Mouse (Mus musculus) erythroblast, embryonic 14.5 days (primary cell): ENCODE measurements around the gene Cplx3. TPM values are rescaled to one million over a fixed set of nuclear protein-coding genes. Genes with fewer than 3 reads are reported as not detected.
A peak's percentile ranks its signal among the peaks of the same experiment; 100 is the strongest.

Experiments used
- H3K27me3 ChIP-seq: 2 replicates; pipeline ENCODE4 v1.6.1; 2012; ENCODE audit warnings: inconsistent platforms; ENCODE audit not compliant: control insufficient read depth
- H3K36me3 ChIP-seq: 2 replicates; pipeline ENCODE4 v1.6.1; 2012; ENCODE audit warnings: mild to moderate bottlenecking, inconsistent platforms; ENCODE audit not compliant: control insufficient read depth
- H3K4me1 ChIP-seq: 2 replicates; pipeline ENCODE4 v1.6.1; 2012; ENCODE audit warnings: inconsistent platforms; ENCODE audit not compliant: control insufficient read depth
- H3K4me3 ChIP-seq: replicated peaks from 2 replicates; pipeline ENCODE3; 2012; ENCODE audit warnings: moderate library complexity, mild to moderate bottlenecking, inconsistent platforms
- H3K9me3 ChIP-seq: 2 replicates; pipeline ENCODE4 v1.6.1; 2012; ENCODE audit warnings: low read length, inconsistent platforms, mixed read lengths; ENCODE audit not compliant: control insufficient read depth
- GATA1 ChIP-seq: IDR thresholded peaks from 2 replicates; pipeline ENCODE4 v1.6.1; 2012; ENCODE audit warnings: low read length, inconsistent platforms, mixed read lengths
- TAL1 ChIP-seq: IDR thresholded peaks from 3 replicates; pipeline ENCODE4 v1.6.1; 2012; ENCODE audit warnings: low read length, inconsistent platforms, mixed read lengths
- polyA plus RNA-seq: library from polyadenylated mRNA; stranded (reverse); fragments of >175 nt; gene quantifications from 2 replicates; pipeline ENCODE4 v1.2.3, GENCODE M21; 2012

The Cplx3 gene
- polyA plus RNA-seq, 1 experiment = not detected

DNA sequence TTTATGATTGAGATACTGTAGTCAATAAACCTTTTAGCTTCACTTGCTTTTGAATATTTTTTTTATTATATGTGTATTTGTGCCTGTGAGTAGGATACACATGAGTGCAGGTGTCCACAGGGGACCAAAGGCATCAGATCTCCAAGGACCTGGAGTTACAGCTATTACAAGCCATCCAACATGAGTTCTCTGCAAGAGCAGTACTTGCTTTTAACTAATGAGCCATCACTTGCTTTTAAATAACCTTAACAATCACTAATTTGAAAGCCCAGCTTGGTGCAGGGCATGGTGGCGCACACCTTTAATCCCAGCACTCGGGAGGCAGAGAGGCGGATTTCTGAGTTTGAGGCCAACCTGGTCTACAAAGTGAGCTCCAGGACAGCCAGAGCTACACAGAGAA is 51.3 kb downstream of the Cplx3 start:
- H3K36me3 ChIP-seq = peaks cover 4% of the 10 kb centered on the region
- TF ChIP-seq TAL1 = no peak
- no peak for TF ChIP-seq GATA1
- peaks cover 9% of the 10 kb centered on the region for H3K27me3 ChIP-seq
- H3K9me3 ChIP-seq = no peaks in the 10 kb centered on the region
- H3K4me3 ChIP-seq = no peak overlapping the region
- peaks cover 18% of the 10 kb centered on the region for H3K4me1 ChIP-seq

DNA sequence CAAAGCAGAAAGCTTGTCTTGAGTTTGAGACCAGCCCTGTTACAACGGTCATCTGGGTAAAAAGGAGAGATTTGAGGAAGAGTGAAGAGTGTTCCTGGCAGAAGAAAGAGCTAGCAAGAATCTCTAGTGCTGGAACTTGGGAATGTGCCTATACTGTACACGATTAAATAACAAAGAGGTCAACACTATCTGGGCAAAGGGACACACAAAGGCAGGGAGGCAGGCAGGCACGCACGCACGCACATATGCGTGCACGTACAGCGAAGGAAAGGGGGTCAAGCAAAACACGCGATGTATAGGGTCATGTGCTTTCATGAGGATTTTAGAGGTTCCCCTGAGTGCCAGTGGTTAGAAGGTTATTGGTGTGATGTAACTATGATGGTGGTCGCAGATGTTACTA is 53.0 kb downstream of the Cplx3 start:
- H3K27me3 ChIP-seq = peaks cover 2% of the 10 kb centered on the region; the same call in 1 of the 2 replicates
- no peaks in the 10 kb centered on the region for H3K9me3 ChIP-seq
- peaks cover 17% of the 10 kb centered on the region for H3K36me3 ChIP-seq
- H3K4me1 ChIP-seq = peaks cover 27% of the 10 kb centered on the region
- TF ChIP-seq GATA1 = no peak
- no peak for TF ChIP-seq TAL1
- no peak overlapping the region for H3K4me3 ChIP-seq

DNA sequence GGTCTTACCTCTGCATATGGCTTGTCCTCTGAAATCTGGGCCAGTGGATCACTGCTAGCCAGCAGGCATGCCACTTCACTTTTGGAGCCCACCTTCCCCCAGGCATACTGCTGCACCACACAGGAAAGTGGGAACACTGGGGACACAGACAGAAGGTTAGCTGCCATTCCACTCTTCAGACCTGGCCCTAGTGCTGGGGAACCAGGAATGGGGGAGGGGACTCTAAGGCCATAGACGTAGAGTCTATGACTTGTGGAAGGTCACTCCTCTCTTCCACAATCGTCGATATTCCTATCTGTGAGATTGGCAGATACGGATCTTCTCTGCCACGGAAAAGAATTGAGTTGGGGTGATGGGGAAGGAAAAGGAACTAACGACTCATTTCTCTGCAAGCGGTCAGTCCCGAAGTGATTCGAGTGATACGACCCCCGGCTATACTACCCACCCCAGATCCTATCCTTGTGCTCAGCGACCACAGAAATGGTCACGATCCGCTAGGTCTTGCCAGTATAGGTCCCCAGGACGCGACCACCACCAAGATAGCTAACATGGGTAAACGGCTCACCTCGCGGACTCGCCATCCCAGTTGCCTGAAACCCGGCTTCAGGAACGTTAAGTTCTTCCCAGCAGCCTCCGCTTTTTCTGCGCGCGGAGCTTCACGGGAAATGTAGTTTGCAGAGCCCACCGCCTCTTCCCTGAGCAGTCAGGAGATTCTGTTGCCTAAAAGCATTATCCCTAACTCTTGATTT is 53.8 kb downstream of the Cplx3 start, which contains the start of gene Mpi:
Gene Mpi (minus strand): TSS at position 625 of the 749 bp plus-strand sequence.
- no peak for TF ChIP-seq GATA1
- TF ChIP-seq TAL1 = no peak
- peaks cover 2% of the 10 kb centered on the region; the same call in 1 of the 2 replicates for H3K27me3 ChIP-seq
- no peaks in the 10 kb centered on the region for H3K9me3 ChIP-seq
- H3K4me1 ChIP-seq = peaks cover 35% of the 10 kb centered on the region
- H3K4me3 ChIP-seq = peak within 1 kb of the TSS; percentile 73
- H3K36me3 ChIP-seq = peaks cover 24% of the 10 kb centered on the region

DNA sequence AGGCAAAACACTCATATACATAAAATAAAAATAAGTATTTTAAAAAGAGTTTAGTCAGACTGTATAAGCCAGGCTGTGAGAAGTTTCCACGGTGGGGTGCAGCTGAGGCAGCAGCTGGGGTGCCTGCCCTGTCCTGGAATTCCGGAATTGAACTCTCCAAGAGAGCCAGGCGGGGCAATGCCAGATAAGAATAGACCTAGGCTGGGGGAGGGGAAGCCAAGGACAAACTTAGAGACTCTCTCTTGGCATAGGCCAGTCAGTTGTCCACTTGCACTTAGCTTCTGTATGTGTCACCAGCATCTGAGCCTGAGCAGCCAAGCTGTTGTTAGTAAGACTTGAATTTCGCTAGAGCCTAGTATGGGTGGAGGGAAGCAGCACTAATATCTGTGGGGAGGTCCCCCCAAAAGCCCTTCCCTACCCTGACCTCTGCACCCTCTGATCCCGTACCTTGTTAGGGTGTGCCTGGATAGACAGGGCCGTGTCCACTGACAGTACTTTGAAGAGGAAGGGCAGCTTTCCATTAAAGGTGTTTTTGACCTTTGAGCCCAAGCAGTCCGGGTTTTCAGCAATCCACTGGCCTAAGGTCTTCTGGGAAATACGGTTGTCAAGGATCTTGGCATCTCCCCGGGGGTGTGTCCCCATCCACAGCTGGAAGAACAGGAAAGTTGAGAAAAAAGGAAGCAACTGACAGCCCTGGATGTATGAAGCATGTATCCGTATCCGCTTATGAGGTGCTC is 55.8 kb downstream of the Cplx3 start:
- TF ChIP-seq GATA1 (no peak), TAL1 (no peak)
- no peak overlapping the region for H3K4me3 ChIP-seq
- H3K4me1 ChIP-seq = peaks cover 43% of the 10 kb centered on the region
- H3K36me3 ChIP-seq = peaks cover 36% of the 10 kb centered on the region
- peaks cover 2% of the 10 kb centered on the region; the same call in 1 of the 2 replicates for H3K27me3 ChIP-seq
- H3K9me3 ChIP-seq = no peaks in the 10 kb centered on the region

Other genes starting within 250 kb of the Cplx3 start
- 0.42 and 0.93 TPM in 2 replicates for gene Ppcdc, start 166.2 kb downstream of the Cplx3 start, polyA plus RNA-seq
- gene Scamp5, start 138.2 kb downstream of the Cplx3 start, polyA plus RNA-seq = 0.03 and 0.05 TPM in 2 replicates
- gene Rpp25, start 102.3 kb downstream of the Cplx3 start, polyA plus RNA-seq = not detected in 2 replicates
- 18.8 and 25.8 TPM in 2 replicates for gene Cox5a, start 85.0 kb downstream of the Cplx3 start, polyA plus RNA-seq
- gene Fam219b, start 68.8 kb downstream of the Cplx3 start, polyA plus RNA-seq = 0.31 and 0.78 TPM in 2 replicates
- 0.08 and 0.16 TPM in 2 replicates for gene Mpi, start 53.5 kb downstream of the Cplx3 start, polyA plus RNA-seq
- 0.38 and 0.76 TPM in 2 replicates for gene Scamp2, start 45.3 kb downstream of the Cplx3 start, polyA plus RNA-seq
- 0.10 and 0.17 TPM in 2 replicates for gene Ulk3, start 16.8 kb downstream of the Cplx3 start, polyA plus RNA-seq
- gene Lman1l, start 14.5 kb upstream of the Cplx3 start, polyA plus RNA-seq = not detected in 2 replicates
- 6.1 TPM in 2 replicates for gene Csk, start 47.4 kb upstream of the Cplx3 start, polyA plus RNA-seq
- not detected in 2 replicates for gene Cyp1a2, start 77.4 kb upstream of the Cplx3 start, polyA plus RNA-seq
- gene Cyp1a1, start 81.6 kb upstream of the Cplx3 start, polyA plus RNA-seq = not detected in 2 replicates
- gene Edc3, start 102.3 kb upstream of the Cplx3 start, polyA plus RNA-seq = 0.40 and 0.69 TPM in 2 replicates
- 38.9 and 44.4 TPM in 2 replicates for gene Clk3, start 159.6 kb upstream of the Cplx3 start, polyA plus RNA-seq
- gene Arid3b, start 230.5 kb upstream of the Cplx3 start, polyA plus RNA-seq = 1.8 and 1.9 TPM in 2 replicates